Mouse (Mus musculus): ENCODE results near the gene Rhno1.
A peak's percentile ranks its signal among the peaks of the same experiment; 100 is the strongest.

Rhno1 gene

GRCm38 (mm10) chr6:128379636-128380035, 16.9 kb upstream of the Rhno1 start:
- no peaks in the 10 kb centered on the region for H3K36me3 ChIP-seq (ENCODE audit: control insufficient read depth, insufficient read depth, low read length, poor library complexity, severe bottlenecking)
- no peak for DNase-seq (ENCODE audit: low read depth, low spot score)
- H3K27me3 ChIP-seq (ENCODE audit: control insufficient read depth, insufficient read depth, low read length, poor library complexity, severe bottlenecking) = no peaks in the 10 kb centered on the region

- no peaks in the 10 kb centered on the region for H3K36me3 ChIP-seq (ENCODE audit: control insufficient read depth, insufficient read depth, low read length, poor library complexity, severe bottlenecking)
- DNase-seq (ENCODE audit: low read depth, low spot score) = no peak
- no peaks in the 10 kb centered on the region for H3K27me3 ChIP-seq (ENCODE audit: control insufficient read depth, insufficient read depth, low read length, poor library complexity, severe bottlenecking)
Measured at GRCm38 (mm10) chr6:128376371-128377085, 13.8 kb upstream of the Rhno1 start.

- Histone ChIP-seq H3K36me3 (ENCODE audit: control insufficient read depth, insufficient read depth, low read length, poor library complexity, severe bottlenecking) (no peaks in the 10 kb centered on the region), H3K27me3 (ENCODE audit: control insufficient read depth, insufficient read depth, low read length, poor library complexity, severe bottlenecking) (no peaks in the 10 kb centered on the region)
- DNase-seq (ENCODE audit: low read depth, low spot score) = no peak
Measured at GRCm38 (mm10) chr6:128375192-128375591, 12.5 kb upstream of the Rhno1 start, which contains the start of the genes Tex52 and Gm44596. Gene Tex52, plus strand, starts transcription at chr6:128375456. Gene Gm44596, plus strand, starts transcription at chr6:128375503.

GRCm38 (mm10) chr6:128370040-128370439, 7.3 kb upstream of the Rhno1 start:
- DNase-seq (ENCODE audit: low read depth, low spot score) = no peak
- H3K36me3 ChIP-seq (ENCODE audit: control insufficient read depth, insufficient read depth, low read length, poor library complexity, severe bottlenecking) = no peaks in the 10 kb centered on the region
- no peaks in the 10 kb centered on the region for H3K27me3 ChIP-seq (ENCODE audit: control insufficient read depth, insufficient read depth, low read length, poor library complexity, severe bottlenecking)

- H3K27me3 ChIP-seq (ENCODE audit: control insufficient read depth, insufficient read depth, low read length, poor library complexity, severe bottlenecking) = no peaks in the 10 kb centered on the region
- DNase-seq (ENCODE audit: low read depth, low spot score) = no peak
- no peaks in the 10 kb centered on the region for H3K36me3 ChIP-seq (ENCODE audit: control insufficient read depth, insufficient read depth, low read length, poor library complexity, severe bottlenecking)
Measured at GRCm38 (mm10) chr6:128366466-128366865, 3.8 kb upstream of the Rhno1 start.

- no peaks in the 10 kb centered on the region; the same call in 1 of the 2 replicates for H3K27me3 ChIP-seq (ENCODE audit: control insufficient read depth, insufficient read depth, low read length, poor library complexity, severe bottlenecking)
- H3K36me3 ChIP-seq (ENCODE audit: control insufficient read depth, insufficient read depth, low read length, poor library complexity, severe bottlenecking) = no peaks in the 10 kb centered on the region
- no peak for DNase-seq (ENCODE audit: low read depth, low spot score)
Measured at GRCm38 (mm10) chr6:128364721-128365120, 2.0 kb upstream of the Rhno1 start.

- Histone ChIP-seq H3K27me3 (ENCODE audit: control insufficient read depth, insufficient read depth, low read length, poor library complexity, severe bottlenecking) (no peaks in the 10 kb centered on the region; the same call in 1 of the 2 replicates), H3K36me3 (ENCODE audit: control insufficient read depth, insufficient read depth, low read length, poor library complexity, severe bottlenecking) (no peaks in the 10 kb centered on the region)
- peak; percentile 13 for DNase-seq (ENCODE audit: low read depth, low spot score)
Measured at GRCm38 (mm10) chr6:128363007-128363825, 505 bp upstream of the Rhno1 start.

- Histone ChIP-seq H3K27me3 (ENCODE audit: control insufficient read depth, insufficient read depth, low read length, poor library complexity, severe bottlenecking) (no peaks in the 10 kb centered on the region; the same call in 1 of the 2 replicates), H3K36me3 (ENCODE audit: control insufficient read depth, insufficient read depth, low read length, poor library complexity, severe bottlenecking) (no peaks in the 10 kb centered on the region)
- DNase-seq (ENCODE audit: low read depth, low spot score) = no peak
Measured at GRCm38 (mm10) chr6:128361901-128362300, 810 bp downstream of the Rhno1 start.

- peak; percentile 72 for DNase-seq (ENCODE audit: low read depth, low spot score)
- Histone ChIP-seq H3K27me3 (ENCODE audit: control insufficient read depth, insufficient read depth, low read length, poor library complexity, severe bottlenecking) (no peaks in the 10 kb centered on the region; the same call in 1 of the 2 replicates), H3K36me3 (ENCODE audit: control insufficient read depth, insufficient read depth, low read length, poor library complexity, severe bottlenecking) (no peaks in the 10 kb centered on the region)
Measured at GRCm38 (mm10) chr6:128358999-128359398, 3.7 kb downstream of the Rhno1 start.

- Histone ChIP-seq H3K27me3 (ENCODE audit: control insufficient read depth, insufficient read depth, low read length, poor library complexity, severe bottlenecking) (no peaks in the 10 kb centered on the region; the same call in 1 of the 2 replicates), H3K36me3 (ENCODE audit: control insufficient read depth, insufficient read depth, low read length, poor library complexity, severe bottlenecking) (no peaks in the 10 kb centered on the region)
- DNase-seq (ENCODE audit: low read depth, low spot score) = peak; percentile 91
Measured at GRCm38 (mm10) chr6:128355726-128356416, 6.8 kb downstream of the Rhno1 start, which contains the start of gene Tulp3. Gene Tulp3, minus strand, starts transcription at chr6:128355851.

- DNase-seq (ENCODE audit: low read depth, low spot score) = no peak
- Histone ChIP-seq H3K27me3 (ENCODE audit: control insufficient read depth, insufficient read depth, low read length, poor library complexity, severe bottlenecking) (no peaks in the 10 kb centered on the region), H3K36me3 (ENCODE audit: control insufficient read depth, insufficient read depth, low read length, poor library complexity, severe bottlenecking) (no peaks in the 10 kb centered on the region)
Measured at GRCm38 (mm10) chr6:128355201-128355681, 7.5 kb downstream of the Rhno1 start.

- no peak for DNase-seq (ENCODE audit: low read depth, low spot score)
- no peaks in the 10 kb centered on the region; the same call in 1 of the 2 replicates for H3K36me3 ChIP-seq (ENCODE audit: control insufficient read depth, insufficient read depth, low read length, poor library complexity, severe bottlenecking)
- no peaks in the 10 kb centered on the region for H3K27me3 ChIP-seq (ENCODE audit: control insufficient read depth, insufficient read depth, low read length, poor library complexity, severe bottlenecking)
Measured at GRCm38 (mm10) chr6:128354140-128354539, 8.6 kb downstream of the Rhno1 start.

- Histone ChIP-seq H3K27me3 (ENCODE audit: control insufficient read depth, insufficient read depth, low read length, poor library complexity, severe bottlenecking) (no peaks in the 10 kb centered on the region), H3K36me3 (ENCODE audit: control insufficient read depth, insufficient read depth, low read length, poor library complexity, severe bottlenecking) (no peaks in the 10 kb centered on the region; the same call in 1 of the 2 replicates)
- DNase-seq (ENCODE audit: low read depth, low spot score) = no peak
Measured at GRCm38 (mm10) chr6:128349711-128350110, 13.0 kb downstream of the Rhno1 start.

GRCm38 (mm10) chr6:128346782-128347181, 15.9 kb downstream of the Rhno1 start:
- DNase-seq (ENCODE audit: low read depth, low spot score) = no peak
- H3K27me3 ChIP-seq (ENCODE audit: control insufficient read depth, insufficient read depth, low read length, poor library complexity, severe bottlenecking) = no peaks in the 10 kb centered on the region

More at GRCm38 (mm10) chr6:128346782-128347181, 15.9 kb downstream of the Rhno1 start:
- H3K36me3 ChIP-seq (ENCODE audit: control insufficient read depth, insufficient read depth, low read length, poor library complexity, severe bottlenecking) = no peaks in the 10 kb centered on the region; the same call in 1 of the 2 replicates
